Mouse (Mus musculus): ENCODE data around the gene Foxa1. TPM values are rescaled to one million over a fixed set of nuclear protein-coding genes. Genes with fewer than 3 reads are reported as not detected.

Gene Foxa1
- polyA plus RNA-seq, 1 experiment from 2014 or later: 0.80 TPM

DNA sequence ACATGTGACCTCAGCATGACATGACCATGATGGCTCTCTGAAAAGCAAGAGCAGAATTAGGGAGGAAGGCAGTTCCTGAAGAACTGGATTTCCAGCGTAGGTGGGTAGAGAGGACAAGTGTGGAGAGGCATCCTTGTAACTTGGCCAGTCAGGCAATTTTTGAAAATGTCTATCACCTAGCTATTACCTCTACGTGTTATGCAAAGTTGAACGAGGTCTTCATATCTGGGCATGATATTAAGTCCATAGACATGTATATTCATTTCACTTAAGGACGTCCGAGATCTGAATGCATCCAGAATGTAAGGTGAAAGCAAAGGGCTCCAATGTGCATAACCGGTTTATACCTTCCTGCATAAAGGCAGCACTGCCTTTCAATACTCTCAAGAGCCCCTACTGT, 5.6 kb downstream of the Foxa1 start:
- in situ Hi-C loops (cut with MboI; ENCODE audit: low pct_unique_long_range_greater_than_20kb): loop anchor here (10.0 kb wide), 1 partner anchor 244 kb away; no protein-coding TSS in a partner anchor
- TF ChIP-seq CTCF (IDR thresholded peaks at IDR 0.05): no peak
- DNase-seq (ENCODE audit: low read depth, low spot score) (no peak), ATAC-seq (no peak)
- H3K27me3 ChIP-seq: peaks cover 29% of the 10 kb centered on the region
- CTCF ChIA-PET: no interaction called here
- POLR2A ChIA-PET: no interaction called here

DNA sequence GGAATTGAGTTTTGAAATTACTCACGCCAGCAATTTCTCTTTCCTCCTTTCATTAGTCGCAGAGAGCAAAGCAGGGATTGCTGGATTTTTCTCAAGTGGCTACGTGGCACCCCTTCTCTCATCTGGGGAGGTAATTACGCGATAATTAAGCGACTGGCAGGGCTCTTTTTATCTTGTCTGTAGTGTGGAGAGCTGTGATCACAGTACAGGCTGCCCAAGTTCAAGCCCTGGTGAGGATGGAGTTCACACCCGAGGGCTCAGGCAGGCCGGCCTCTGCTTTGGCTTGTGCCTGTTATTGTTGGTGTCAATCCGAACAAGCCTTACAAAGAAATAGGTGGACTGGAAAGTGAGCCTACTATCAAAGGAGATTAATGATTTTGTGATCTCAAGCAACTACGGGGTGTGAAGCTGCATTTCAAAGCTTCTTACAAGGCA, 7.1 kb downstream of the Foxa1 start:
- peaks cover 27% of the 10 kb centered on the region for H3K27me3 ChIP-seq
- POLR2A ChIA-PET: no interaction called here
- ATAC-seq (no peak), DNase-seq (ENCODE audit: low read depth, low spot score) (no peak)
- CTCF ChIA-PET: no interaction called here
- in situ Hi-C loops (cut with MboI; ENCODE audit: low pct_unique_long_range_greater_than_20kb): no loop called here
- TF ChIP-seq CTCF (IDR thresholded peaks at IDR 0.05): no peak

GRCm38 (mm10) chr12:57538588-57539550, 7.8 kb downstream of the Foxa1 start:
- in situ Hi-C loops (cut with MboI; ENCODE audit: low pct_unique_long_range_greater_than_20kb): no loop called here
- POLR2A ChIA-PET: no interaction called here
- DNase-seq (ENCODE audit: low read depth, low spot score) (no peak), ATAC-seq (no peak)
- CTCF ChIA-PET: no interaction called here
- peaks cover 26% of the 10 kb centered on the region for H3K27me3 ChIP-seq
- no peak for TF ChIP-seq CTCF (IDR thresholded peaks at IDR 0.05)

DNA sequence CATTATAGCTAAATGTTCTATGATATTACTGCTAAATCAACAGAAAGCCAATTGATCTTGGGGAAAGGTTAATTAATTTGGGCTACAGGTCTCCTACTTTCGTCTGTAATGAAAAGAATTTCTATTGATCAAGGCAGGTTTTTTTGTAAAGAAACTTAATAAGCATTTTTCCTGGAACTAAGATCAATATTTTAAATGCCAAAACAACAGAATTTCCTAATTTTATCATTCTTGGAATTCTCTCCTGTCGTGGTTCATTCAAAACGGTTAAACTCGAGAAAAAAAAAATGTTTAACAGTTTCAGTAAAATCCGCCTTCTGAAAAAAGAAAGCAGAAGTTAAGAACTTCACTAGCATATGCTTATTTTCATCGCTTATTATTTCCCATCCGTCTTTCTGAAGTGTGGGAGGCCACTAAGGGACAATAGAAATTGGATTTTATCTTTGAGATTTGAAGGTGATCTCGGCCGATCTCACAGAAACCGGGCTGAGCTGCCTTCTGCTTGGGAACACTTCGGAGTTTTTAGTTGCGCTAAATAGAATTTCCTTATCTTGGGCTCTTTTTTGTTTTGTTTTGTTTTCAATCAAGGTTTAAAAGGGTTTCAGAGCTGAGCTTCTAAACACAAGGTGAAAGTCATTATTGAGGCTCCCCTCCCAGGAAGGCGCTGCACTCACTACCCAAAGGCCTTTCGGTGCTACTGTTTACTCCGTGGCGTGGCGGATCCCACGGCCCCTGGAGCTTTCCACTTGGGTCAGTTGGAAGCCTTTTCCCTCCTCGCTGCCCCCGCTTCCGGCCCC, 8.7 kb downstream of the Foxa1 start:
- ATAC-seq: no peak
- CTCF ChIA-PET: no interaction called here
- no peak for TF ChIP-seq CTCF (IDR thresholded peaks at IDR 0.05)
- peaks cover 31% of the 10 kb centered on the region for H3K27me3 ChIP-seq
- no peak for DNase-seq (ENCODE audit: low read depth, low spot score)
- POLR2A ChIA-PET: no interaction called here
- in situ Hi-C loops (cut with MboI; ENCODE audit: low pct_unique_long_range_greater_than_20kb): no loop called here

DNA sequence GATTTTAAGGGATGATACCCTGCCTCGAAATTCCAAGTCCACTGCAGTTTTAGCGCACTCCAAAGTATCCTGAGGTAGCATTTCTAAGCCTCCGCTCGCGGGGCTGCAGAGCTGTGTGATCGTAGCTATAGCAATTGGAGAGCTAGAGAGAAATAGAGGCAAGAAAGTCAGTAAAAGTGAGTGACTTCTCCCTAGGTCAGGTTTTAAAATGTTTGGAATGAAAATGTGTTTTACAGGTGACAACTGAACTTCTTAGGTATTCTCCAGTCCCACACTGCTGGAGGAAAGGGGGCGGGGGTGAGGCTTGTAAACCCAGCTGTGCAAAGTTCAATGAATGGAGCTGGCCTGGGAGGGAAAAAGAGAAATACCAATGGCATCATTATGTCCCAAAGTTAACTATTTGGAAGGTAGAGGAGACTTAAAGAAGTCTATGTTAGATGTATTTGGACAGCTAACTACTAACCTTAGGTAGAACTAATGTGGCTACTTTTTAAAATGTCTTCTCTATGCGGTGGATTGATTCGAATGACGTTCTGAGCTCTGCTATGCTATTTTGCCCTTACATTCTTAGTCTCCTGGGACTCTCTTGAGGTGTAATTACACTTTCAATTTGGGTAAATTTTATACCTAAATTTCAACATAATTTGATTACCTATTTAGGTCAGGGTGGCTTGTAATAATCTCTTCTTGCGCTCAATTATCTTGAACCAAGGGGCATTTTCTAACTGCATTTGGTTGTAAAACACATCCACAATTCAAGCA, 9.6 kb downstream of the Foxa1 start:
- peaks cover 35% of the 10 kb centered on the region for H3K27me3 ChIP-seq
- POLR2A ChIA-PET: no interaction called here
- DNase-seq (ENCODE audit: low read depth, low spot score): no peak

GRCm38 (mm10) chr12:57536056-57536908, 10.4 kb downstream of the Foxa1 start:
- no peak for TF ChIP-seq CTCF (IDR thresholded peaks at IDR 0.05)
- DNase-seq (ENCODE audit: low read depth, low spot score): no peak
- ATAC-seq: no peak
- ChIA-PET POLR2A (no interaction called here), CTCF (no interaction called here)
- in situ Hi-C loops (cut with MboI; ENCODE audit: low pct_unique_long_range_greater_than_20kb): no loop called here
- peaks cover 41% of the 10 kb centered on the region for H3K27me3 ChIP-seq

More for the DNA sequence above, 9.6 kb downstream of the Foxa1 start:
- ATAC-seq: no peak
- no peak for TF ChIP-seq CTCF (IDR thresholded peaks at IDR 0.05)
- in situ Hi-C loops (cut with MboI; ENCODE audit: low pct_unique_long_range_greater_than_20kb): no loop called here
- CTCF ChIA-PET: no interaction called here

GRCm38 (mm10) chr12:57534879-57535611, 11.7 kb downstream of the Foxa1 start:
- CTCF ChIA-PET: no interaction called here
- TF ChIP-seq CTCF (IDR thresholded peaks at IDR 0.05): no peak
- peaks cover 52% of the 10 kb centered on the region for H3K27me3 ChIP-seq

DNA sequence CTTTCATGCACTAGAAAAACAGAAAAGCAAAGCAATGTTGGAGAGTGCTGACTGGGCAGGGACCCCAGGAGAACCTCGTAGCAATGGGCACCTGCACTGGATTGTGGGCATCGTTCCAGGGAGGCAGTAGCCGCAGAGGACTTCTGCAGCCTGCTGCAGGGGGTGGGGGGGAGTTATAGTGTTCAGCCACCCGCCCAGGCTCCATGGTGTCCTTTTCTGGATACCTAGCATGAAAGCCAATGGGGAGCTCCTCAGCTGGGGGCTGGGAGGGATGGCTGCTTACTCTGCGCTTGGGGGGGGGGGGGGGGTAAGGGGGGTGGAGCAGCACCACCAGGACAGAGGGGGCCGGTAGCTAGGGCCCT, 12.2 kb downstream of the Foxa1 start:
- DNase-seq (ENCODE audit: low read depth, low spot score): no peak
- ChIA-PET CTCF (no interaction called here), POLR2A (interaction anchor here (0.7 kb wide), 1 partner anchor 1670 kb away, joined by 3 read pairs; no protein-coding TSS in a partner anchor)
- H3K27me3 ChIP-seq: peaks cover 57% of the 10 kb centered on the region
- no peak for TF ChIP-seq CTCF (IDR thresholded peaks at IDR 0.05)
- in situ Hi-C loops (cut with MboI; ENCODE audit: low pct_unique_long_range_greater_than_20kb): no loop called here
- no peak for ATAC-seq

More at GRCm38 (mm10) chr12:57534879-57535611, 11.7 kb downstream of the Foxa1 start:
- ATAC-seq (no peak), DNase-seq (ENCODE audit: low read depth, low spot score) (no peak)
- POLR2A ChIA-PET: no interaction called here
- in situ Hi-C loops (cut with MboI; ENCODE audit: low pct_unique_long_range_greater_than_20kb): no loop called here

- H3K27me3 ChIP-seq: peaks cover 49% of the 10 kb centered on the region
- in situ Hi-C loops (cut with MboI; ENCODE audit: low pct_unique_long_range_greater_than_20kb): no loop called here
- no peak for DNase-seq (ENCODE audit: low read depth, low spot score)
- no peak for TF ChIP-seq CTCF (IDR thresholded peaks at IDR 0.05)
- POLR2A ChIA-PET: no interaction called here
- CTCF ChIA-PET: no interaction called here
- no peak for ATAC-seq
These were observed 16.2 kb downstream of the Foxa1 start for GRCm38 (mm10) chr12:57530474-57530873.
